Mouse (Mus musculus): Measurements from ENCODE around the gene Fgf12.

DNA sequence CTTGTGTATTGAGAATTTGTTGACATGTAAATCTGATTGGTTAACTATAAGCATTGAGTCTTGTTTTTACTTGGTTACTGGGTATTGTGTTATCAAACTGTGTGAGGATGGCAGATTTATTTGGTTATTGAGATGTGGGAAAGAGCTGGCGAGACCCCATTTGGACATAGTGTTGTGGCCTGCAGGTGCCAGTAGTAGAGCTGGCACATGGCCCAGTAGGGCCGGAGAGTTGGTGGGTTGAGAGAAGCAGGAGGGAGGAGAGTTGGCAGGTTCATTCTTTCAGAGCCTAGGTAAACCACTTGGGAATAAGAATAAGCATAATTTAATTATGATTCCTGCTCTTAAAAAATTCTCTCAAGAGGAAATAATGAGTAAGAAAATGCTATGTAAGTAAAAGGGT lies 625.9 kb downstream of the Fgf12 start:
- TF ChIP-seq POLR2A (IDR thresholded peaks at IDR 0.05; ENCODE audit: borderline replicate concordance, extremely low read depth, insufficient read depth, insufficient read length, poor library complexity, severe bottlenecking) (no peak), CTCF (IDR thresholded peaks at IDR 0.05; ENCODE audit: borderline replicate concordance, extremely low read depth, insufficient read depth, insufficient read length) (no peak)
